Mouse (Mus musculus): Measurements from ENCODE around the gene Galk2.

- TF ChIP-seq ZNF384 (IDR thresholded peaks at IDR 0.05; ENCODE audit: low read depth, low read length) (no peak), CHD2 (IDR thresholded peaks at IDR 0.05; ENCODE audit: low read depth, low read length) (no peak)
These were observed 143.4 kb downstream of the Galk2 start for GRCm38 (mm10) chr2:126002291-126002690.
